Mouse (Mus musculus) E14TG2a.4 (cell line): Measurements from ENCODE around the gene Cetn4.

Experiments used
- CTCF ChIP-seq: conservative IDR thresholded peaks from 2 replicates; pipeline ENCODE4 v1.5.1; 2014; ENCODE audit warnings: low read length
- NANOG ChIP-seq: IDR thresholded peaks from 2 replicates; pipeline ENCODE4 v1.6.1; 2014; ENCODE audit warnings: borderline replicate concordance, low read length, mixed read lengths
- POU5F1 ChIP-seq: IDR thresholded peaks from 2 replicates; pipeline ENCODE4 v1.6.1; 2014; ENCODE audit warnings: low read length, borderline replicate concordance

DNA sequence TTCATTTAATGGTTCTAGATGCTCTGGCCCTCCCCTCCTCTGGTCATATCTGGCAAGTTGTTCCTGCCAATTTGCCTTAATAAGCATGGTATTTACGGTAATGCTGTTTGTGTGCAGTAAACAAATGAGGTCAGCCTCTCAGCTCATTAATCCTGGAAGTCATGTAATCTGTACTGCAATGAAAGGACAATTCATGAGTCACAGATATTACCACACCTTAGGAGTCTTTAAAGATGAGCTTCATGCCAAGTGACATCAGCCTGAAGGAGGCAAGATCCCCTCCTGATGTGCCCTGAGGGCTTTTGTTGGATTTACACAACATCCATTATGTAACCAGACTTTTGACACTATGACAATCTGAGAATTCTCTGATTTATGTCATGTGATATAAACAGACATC, 42.2 kb upstream of the Cetn4 start:
- TF ChIP-seq CTCF (no peak), POU5F1 (no peak), NANOG (no peak)
